ENCODE assay signal across 15 mouse cellular contexts in the genomic region with DNA sequence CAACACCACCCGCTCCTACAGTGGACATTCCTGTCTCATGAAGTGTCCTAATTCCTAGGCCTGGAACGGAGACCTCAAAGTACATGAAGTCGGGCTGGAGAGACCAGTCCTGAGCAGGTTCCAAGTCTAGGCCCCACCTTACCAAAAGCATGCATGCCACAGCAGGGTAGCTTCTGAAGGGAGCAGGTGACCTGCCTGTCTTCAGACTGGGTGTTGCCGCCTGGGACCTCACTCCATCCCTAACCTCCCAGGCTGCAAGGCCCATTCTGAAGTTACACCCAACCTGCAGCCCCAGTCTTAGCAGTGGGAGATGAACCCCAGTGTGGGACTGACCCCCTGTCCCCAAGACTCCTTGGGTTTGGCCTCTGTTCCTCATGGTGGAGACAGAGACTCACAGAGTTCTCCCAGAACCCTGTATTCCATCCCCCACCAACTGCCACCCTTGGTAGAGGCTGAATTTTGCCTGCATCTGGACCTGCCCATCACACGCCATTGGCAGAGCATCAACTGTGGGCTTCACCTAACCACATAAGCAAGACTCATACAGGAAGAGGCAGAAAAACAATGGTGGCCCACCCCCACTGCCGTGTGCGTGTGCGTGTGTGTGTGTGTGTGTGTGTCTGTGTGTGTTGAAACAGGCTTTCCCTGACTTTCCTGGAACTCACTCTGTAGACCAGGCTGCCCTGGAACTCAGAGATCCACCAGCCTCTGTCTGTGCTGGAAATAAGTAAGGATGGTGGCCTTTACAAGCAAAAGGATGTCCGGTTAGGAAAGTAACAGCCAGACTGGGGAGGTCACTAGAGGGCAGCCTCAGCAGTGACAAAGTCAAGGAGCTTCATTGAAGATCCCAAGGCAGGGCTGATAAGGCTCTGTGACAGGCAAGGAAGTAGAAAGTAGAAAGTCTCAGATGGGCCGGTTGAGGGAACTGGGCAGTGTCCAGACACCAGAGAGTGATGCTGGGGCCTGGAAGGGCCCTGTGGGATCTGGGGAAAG. TPM values are rescaled to one million over a fixed set of nuclear protein-coding genes. Genes with fewer than 3 reads are reported as not detected.
A peak's percentile ranks its signal among the peaks of the same experiment; 100 is the strongest.
DNase-seq lines count a peak whose midpoint lies in the region; ATAC-seq and TF ChIP-seq lines count a peak whose summit lies in the region.
"Had no signal": no experiment of that assay in that cellular context is flagged by ENCODE, and none has a peak within 500 bp of the region (broad histone marks: within the 10 kb centered on the region; RNA-seq: fewer than 3 reads in every experiment).

No protein-coding gene starts in this region.

- TF ChIP-seq POLR2A in kidney, adult 2 months (IDR thresholded peaks at IDR 0.05; ENCODE audit: low read depth, low read length) = no peak
- no peak for TF ChIP-seq POLR2A in bone marrow macrophage, adult 2 months (IDR thresholded peaks at IDR 0.05; ENCODE audit: borderline replicate concordance, low read depth, low read length)

- TF ChIP-seq CTCF in kidney, adult 2 months (conservative IDR thresholded peaks at IDR 0.05; ENCODE audit: insufficient read depth, insufficient read length, low read depth, low read length) = 0 out of 2 replicates have a peak, but pooled peaks have one; percentile 14
- peak; percentile 33; the same call in 1 of the 2 replicates for TF ChIP-seq CTCF in bone marrow macrophage, adult 2 months (IDR thresholded peaks at IDR 0.05; ENCODE audit: low read depth, low read length)

- H3K4me1 ChIP-seq in kidney, adult 2 months (ENCODE audit: control insufficient read depth, insufficient read depth, low read length) = peaks cover 14% of the 10 kb centered on the region; the same call in 1 of the 2 replicates
- peaks cover 14% of the 10 kb centered on the region for H3K4me1 ChIP-seq in bone marrow macrophage, adult 2 months (ENCODE audit: control insufficient read depth, insufficient read depth, low read length)
- peaks cover 20% of the 10 kb centered on the region for H3K4me1 ChIP-seq in forebrain, embryonic 11.5 days (replicated peaks; ENCODE audit: control insufficient read depth, insufficient read depth, low read length)

- 77% methylated on average over 10 of the region's 10 CpGs for WGBS in kidney, adult 2 months
- WGBS in forebrain, embryonic 11.5 days = 76% methylated on average over 10 of the region's 10 CpGs

- no peaks in the 10 kb centered on the region for H3K36me3 ChIP-seq in kidney, adult 2 months (ENCODE audit: control insufficient read depth, insufficient read depth, low read length)
- no peaks in the 10 kb centered on the region for H3K36me3 ChIP-seq in forebrain, embryonic 11.5 days (ENCODE audit: control insufficient read depth, insufficient read depth, low read length)
- H3K36me3 ChIP-seq: hindbrain, embryonic 10.5 days; liver, embryonic 15.5 days; midbrain, embryonic 12.5 days had no signal

- no peak overlapping the region for H3K4me3 ChIP-seq in kidney, adult 2 months (ENCODE audit: insufficient read depth, low read depth, low read length)
- no peak overlapping the region for H3K4me3 ChIP-seq in bone marrow macrophage, adult 2 months (ENCODE audit: insufficient read depth, low read length)
- no peak overlapping the region for H3K4me3 ChIP-seq in forebrain, embryonic 11.5 days (ENCODE audit: low read depth, low read length)
- H3K4me3 ChIP-seq: hindbrain, embryonic 10.5 days; liver, embryonic 15.5 days; midbrain, embryonic 12.5 days had no signal

- no peaks in the 10 kb centered on the region for H3K27me3 ChIP-seq in kidney, adult 2 months (replicated peaks; ENCODE audit: control insufficient read depth, insufficient read depth, low read length)
- peaks cover 5% of the 10 kb centered on the region for H3K27me3 ChIP-seq in forebrain, embryonic 11.5 days (ENCODE audit: control insufficient read depth, insufficient read depth, low read length)

- H3K4me2 ChIP-seq in forebrain, embryonic 11.5 days (ENCODE audit: low read depth, low read length, severe bottlenecking) = no peak overlapping the region
- H3K4me2 ChIP-seq: liver, embryonic 15.5 days; midbrain, embryonic 12.5 days had no signal

- H3K9ac ChIP-seq in forebrain, embryonic 11.5 days (ENCODE audit: low read length) = no peak overlapping the region
- H3K9ac ChIP-seq: liver, embryonic 15.5 days; midbrain, embryonic 12.5 days had no signal

- no peak for ATAC-seq in forebrain, embryonic 11.5 days (replicated peaks; ENCODE audit: low FRiP score)

- no peak for DNase-seq in kidney, adult 2 months
- DNase-seq in kidney, adult 9 months = no peak
- DNase-seq in A20 (ENCODE audit: low read depth, low spot score) (peak; percentile 31), MN1 (ENCODE audit: low spot score) (no peak)
- peak; percentile 75 for DNase-seq in lung, postnatal 36 days
- DNase-seq in right cerebral cortex, adult 2 months (ENCODE audit: low spot score in 2 of 2) = no peak
- no peak for DNase-seq in forebrain, embryonic 11.5 days (ENCODE audit: low spot score)
- DNase-seq: kidney, adult 8-10 months; thymus, postnatal 25 days had no signal

- no peaks in the 10 kb centered on the region for H3K9me3 ChIP-seq in forebrain, embryonic 11.5 days (ENCODE audit: control insufficient read depth, low read length)
- H3K9me3 ChIP-seq: hindbrain, embryonic 10.5 days; liver, embryonic 15.5 days; midbrain, embryonic 12.5 days had no signal

- no peak overlapping the region for H3K27ac ChIP-seq in kidney, adult 2 months (ENCODE audit: insufficient read depth, low read depth, low read length)
- H3K27ac ChIP-seq in bone marrow macrophage, adult 2 months (ENCODE audit: insufficient read depth, low read depth, low read length) = no peak overlapping the region
- no peak overlapping the region for H3K27ac ChIP-seq in forebrain, embryonic 11.5 days (ENCODE audit: low read depth, low read length)
- H3K27ac ChIP-seq: hindbrain, embryonic 10.5 days; liver, embryonic 15.5 days; midbrain, embryonic 12.5 days had no signal

RNA-seq across cellular contexts. Expression of a gene that starts 3.9 kb away (rescaled TPM):
- 3.4 and 3.6 TPM in 2 replicates for polyA plus RNA-seq in kidney, adult 2 months (2012; rRNA removed)
- polyA plus RNA-seq in bone marrow macrophage, adult 2 months (2012; ENCODE audit: insufficient read depth, insufficient read length, missing spikeins) = 0.23 TPM in 1 of 2 replicates, not detected in the other
- polyA plus RNA-seq in forebrain, embryonic 11.5 days (2014; fragmentation: Nextera tagmentation; extraction: Ambion mirVana) = 0.36 and 0.87 TPM in 2 replicates

RNA-seq across cellular contexts. Expression of a gene that starts 6.2 kb away (rescaled TPM):
- polyA plus RNA-seq in kidney, adult 2 months (2012; rRNA removed) = not detected in 2 replicates
- polyA plus RNA-seq in bone marrow macrophage, adult 2 months (2012; ENCODE audit: insufficient read depth, insufficient read length, missing spikeins) = not detected in 2 replicates
- not detected in 2 replicates for polyA plus RNA-seq in forebrain, embryonic 11.5 days (2014; fragmentation: Nextera tagmentation; extraction: Ambion mirVana)
- polyA plus RNA-seq: frontal cortex, adult 2 months; hindbrain, embryonic 10.5 days; liver, embryonic 15.5 days; midbrain, embryonic 12.5 days; neural tube, embryonic 11.5 days had no signal

RNA-seq across cellular contexts. Expression of a gene that starts 13.2 kb away (rescaled TPM):
- 0.35 and 0.67 TPM in 2 replicates for polyA plus RNA-seq in kidney, adult 2 months (2012; rRNA removed)
- not detected in 2 replicates for polyA plus RNA-seq in bone marrow macrophage, adult 2 months (2012; ENCODE audit: insufficient read depth, insufficient read length, missing spikeins)
- 5.4 and 5.9 TPM in 2 replicates for polyA plus RNA-seq in forebrain, embryonic 11.5 days (2014; fragmentation: Nextera tagmentation; extraction: Ambion mirVana)

RNA-seq across cellular contexts. Expression of a gene that starts 20.8 kb away (rescaled TPM):
- polyA plus RNA-seq in kidney, adult 2 months (2012; rRNA removed) = 8.1 and 8.7 TPM in 2 replicates
- 11.3 and 11.6 TPM in 2 replicates for polyA plus RNA-seq in bone marrow macrophage, adult 2 months (2012; ENCODE audit: insufficient read depth, insufficient read length, missing spikeins)
- 28.6 and 30.4 TPM in 2 replicates for polyA plus RNA-seq in forebrain, embryonic 11.5 days (2014; fragmentation: Nextera tagmentation; extraction: Ambion mirVana)

RNA-seq across cellular contexts. Expression of a gene that starts 38.1 kb away (rescaled TPM):
- 1.9 and 3.7 TPM in 2 replicates for polyA plus RNA-seq in kidney, adult 2 months (2012; rRNA removed)
- polyA plus RNA-seq in bone marrow macrophage, adult 2 months (2012; ENCODE audit: insufficient read depth, insufficient read length, missing spikeins) = 41.1 and 53.8 TPM in 2 replicates
- 0.33 and 0.45 TPM in 2 replicates for polyA plus RNA-seq in forebrain, embryonic 11.5 days (2014; fragmentation: Nextera tagmentation; extraction: Ambion mirVana)

Comparison
In these comparisons a context has a peak if more than half of its experiments do, and no peak if none do; other contexts are left out.
1. DNase-seq: peak in A20 (single experiment) and lung, postnatal 36 days (single experiment); none in kidney, adult 2 months (single experiment), kidney, adult 9 months (single experiment), right cerebral cortex, adult 2 months (0 of 2), forebrain, embryonic 11.5 days (single experiment) and MN1 (single experiment).